Mouse (Mus musculus) MEL (cell line): ENCODE results near the gene Esyt2. TPM values are rescaled to one million over a fixed set of nuclear protein-coding genes. Genes with fewer than 3 reads are reported as not detected.
A peak's percentile ranks its signal among the peaks of the same experiment; 100 is the strongest.

ENCODE experiments used
- DNase-seq: peaks from one replicate; pipeline ENCODE4 v3.0.0; 2011; ENCODE audit warnings: low read depth, low spot score
- H3K27ac ChIP-seq: 2 replicates; pipeline ENCODE4 v1.5.1; 2012; ENCODE audit warnings: low read depth, mild to moderate bottlenecking, control low read depth, low read length, moderate library complexity; ENCODE audit not compliant: control insufficient read depth
- H3K27me3 ChIP-seq, 2 experiments: fragments of 150-350 bp in 1 of 2; sonication (generic) in 1 of 2; 2 replicates each; pipeline ENCODE4 v1.6.1; 2012; ENCODE audit warnings: low read length in 2 of 2, mild to moderate bottlenecking in 2 of 2, improper control_type of control experiment in 1 of 2, moderate library complexity in 1 of 2; ENCODE audit not compliant: insufficient read depth in 2 of 2, control insufficient read depth in 1 of 2
- H3K36me3 ChIP-seq, 2 experiments: 2 replicates each; pipeline ENCODE4 v1.6.1; 2012 to 2014; ENCODE audit warnings: low read length in 2 of 2, improper control_type of control experiment in 1 of 2, inconsistent platforms in 1 of 2, mild to moderate bottlenecking in 1 of 2; ENCODE audit not compliant: insufficient read depth in 2 of 2, control insufficient read depth in 1 of 2
- H3K4me1 ChIP-seq, 2 experiments: fragments of 150-350 bp in 1 of 2; sonication (generic) in 1 of 2; 2 replicates each; pipeline ENCODE4 v1.6.1; 2012; ENCODE audit warnings: low read length in 2 of 2, improper control_type of control experiment in 1 of 2, mild to moderate bottlenecking in 1 of 2; ENCODE audit not compliant: insufficient read depth in 2 of 2, control insufficient read depth in 1 of 2
- H3K4me3 ChIP-seq, 2 experiments: fragments of 150-350 bp in 1 of 2; sonication (generic) in 1 of 2; 2 replicates each; pipeline ENCODE4 v1.5.1; 2012; ENCODE audit warnings: low read depth in 2 of 2, low read length in 2 of 2, mild to moderate bottlenecking in 2 of 2, moderate library complexity in 2 of 2, control low read depth in 1 of 2, improper control_type of control experiment in 1 of 2; ENCODE audit not compliant: control insufficient read depth in 1 of 2, insufficient read depth in 1 of 2
- H3K79me2 ChIP-seq: 2 replicates; pipeline ENCODE4 v1.6.1; 2012; ENCODE audit warnings: mild to moderate bottlenecking, low read length, moderate library complexity; ENCODE audit not compliant: control insufficient read depth, poor library complexity, insufficient read depth
- H3K9ac ChIP-seq: 2 replicates; pipeline ENCODE4 v1.6.1; 2012; ENCODE audit warnings: low read depth, mild to moderate bottlenecking, control low read depth, low read length, moderate library complexity; ENCODE audit not compliant: control insufficient read depth, poor library complexity, severe bottlenecking
- H3K9me3 ChIP-seq: fragments of 150-350 bp; sonication (generic); replicated peaks from 2 replicates; pipeline ENCODE4 v1.6.1; 2012; ENCODE audit warnings: mild to moderate bottlenecking, low read length, improper control_type of control experiment, moderate library complexity; ENCODE audit not compliant: insufficient read depth
- BHLHE40 ChIP-seq: IDR thresholded peaks from 2 replicates; pipeline ENCODE4 v1.6.1; 2012; ENCODE audit warnings: low read depth, mild to moderate bottlenecking, inconsistent platforms, low read length, improper control_type of control experiment, borderline replicate concordance
- CHD1 ChIP-seq: IDR thresholded peaks from 2 replicates; pipeline ENCODE4 v1.6.1; 2012; ENCODE audit warnings: low read depth, mild to moderate bottlenecking, inconsistent platforms, low read length, improper control_type of control experiment
- CTCF ChIP-seq, 3 experiments: IDR thresholded peaks in 2 of 3; conservative IDR thresholded peaks in 1 of 3; 2 replicates each; pipeline ENCODE4 v1.5.1; 2011 to 2012; ENCODE audit warnings: low read length in 3 of 3, low read depth in 2 of 3, mild to moderate bottlenecking in 2 of 3, improper control_type of control experiment in 1 of 3, inconsistent platforms in 1 of 3, mixed read lengths in 1 of 3, moderate library complexity in 1 of 3; ENCODE audit not compliant: control insufficient read depth in 1 of 3, insufficient read depth in 1 of 3, poor library complexity in 1 of 3, severe bottlenecking in 1 of 3
- E2F4 ChIP-seq: IDR thresholded peaks from 2 replicates; pipeline ENCODE4 v1.6.1; 2011; ENCODE audit warnings: low read depth, low read length, improper control_type of control experiment, borderline replicate concordance
- ETS1 ChIP-seq: IDR thresholded peaks from 2 replicates; pipeline ENCODE4 v1.6.1; 2012; ENCODE audit warnings: low read depth, mild to moderate bottlenecking, inconsistent platforms, low read length, improper control_type of control experiment, moderate library complexity
- GABPA ChIP-seq: IDR thresholded peaks from 2 replicates; pipeline ENCODE4 v1.6.1; 2012; ENCODE audit warnings: low read depth, mild to moderate bottlenecking, inconsistent platforms, low read length, improper control_type of control experiment, moderate library complexity
- HCFC1 ChIP-seq: IDR thresholded peaks from 2 replicates; pipeline ENCODE4 v1.6.1; 2012; ENCODE audit warnings: low read depth, mild to moderate bottlenecking, inconsistent platforms, low read length, improper control_type of control experiment, moderate library complexity
- KAT2A ChIP-seq: conservative IDR thresholded peaks from 2 replicates; pipeline ENCODE4 v1.6.1; 2012; ENCODE audit warnings: low read depth, low read length, improper control_type of control experiment, inconsistent platforms
- MAFK ChIP-seq: IDR thresholded peaks from 2 replicates; pipeline ENCODE4 v1.6.1; 2011; ENCODE audit warnings: low read depth, mild to moderate bottlenecking, low read length, improper control_type of control experiment, borderline replicate concordance
- MAX ChIP-seq: IDR thresholded peaks from 2 replicates; pipeline ENCODE4 v1.6.1; 2011; ENCODE audit warnings: low read length, improper control_type of control experiment
- MAZ ChIP-seq: IDR thresholded peaks from 2 replicates; pipeline ENCODE4 v1.6.1; 2012; ENCODE audit warnings: low read depth, mild to moderate bottlenecking, inconsistent platforms, low read length, improper control_type of control experiment
- MXI1 ChIP-seq: IDR thresholded peaks from 2 replicates; pipeline ENCODE4 v1.6.1; 2011; ENCODE audit warnings: mild to moderate bottlenecking, low read depth, low read length, improper control_type of control experiment
- MYB ChIP-seq: IDR thresholded peaks from 2 replicates; pipeline ENCODE4 v1.6.1; 2011; ENCODE audit warnings: mild to moderate bottlenecking, low read depth, low read length, improper control_type of control experiment
- MYC ChIP-seq: IDR thresholded peaks from 2 replicates; pipeline ENCODE4 v1.6.1; 2011; ENCODE audit warnings: low read depth, mild to moderate bottlenecking, low read length, improper control_type of control experiment, moderate library complexity
- NELFE ChIP-seq: IDR thresholded peaks from 2 replicates; pipeline ENCODE4 v1.6.1; 2011; ENCODE audit warnings: low read depth, low read length, improper control_type of control experiment
- NRF1 ChIP-seq: IDR thresholded peaks from 2 replicates; pipeline ENCODE4 v1.6.1; 2014; ENCODE audit warnings: low read depth, mild to moderate bottlenecking, inconsistent platforms, low read length, improper control_type of control experiment, moderate library complexity; ENCODE audit not compliant: poor library complexity, insufficient read depth, severe bottlenecking
- POLR2A ChIP-seq, 2 experiments: IDR thresholded peaks; 2 replicates each; pipeline ENCODE4 v1.6.1; 2011 to 2012; ENCODE audit warnings: low read length in 2 of 2, mild to moderate bottlenecking in 2 of 2, control low read depth in 1 of 2, improper control_type of control experiment in 1 of 2, low read depth in 1 of 2, moderate library complexity in 1 of 2; ENCODE audit not compliant: control insufficient read depth in 1 of 2, insufficient read depth in 1 of 2, poor library complexity in 1 of 2
- POLR2AphosphoS5 ChIP-seq: IDR thresholded peaks from 2 replicates; pipeline ENCODE4 v1.6.1; 2012; ENCODE audit warnings: low read depth, borderline replicate concordance, mild to moderate bottlenecking, inconsistent platforms, low read length, moderate library complexity, mixed read lengths
- RAD21 ChIP-seq: IDR thresholded peaks from 2 replicates; pipeline ENCODE4 v1.6.1; 2011; ENCODE audit warnings: mild to moderate bottlenecking, low read depth, low read length, improper control_type of control experiment
- RCOR1 ChIP-seq: IDR thresholded peaks from 2 replicates; pipeline ENCODE4 v1.6.1; 2012; ENCODE audit warnings: low read depth, mild to moderate bottlenecking, inconsistent platforms, low read length, improper control_type of control experiment
- SIN3A ChIP-seq: IDR thresholded peaks from 2 replicates; pipeline ENCODE4 v1.6.1; 2012; ENCODE audit warnings: low read length, improper control_type of control experiment, inconsistent platforms
- SMC3 ChIP-seq: IDR thresholded peaks from 2 replicates; pipeline ENCODE4 v1.6.1; 2011; ENCODE audit warnings: low read depth, low read length, improper control_type of control experiment
- TAL1 ChIP-seq: IDR thresholded peaks from 2 replicates; pipeline ENCODE4 v1.6.1; 2012; ENCODE audit warnings: mild to moderate bottlenecking, inconsistent platforms, low read length, moderate library complexity, mixed read lengths
- TBP ChIP-seq: IDR thresholded peaks from 2 replicates; pipeline ENCODE4 v1.8.0; 2011; ENCODE audit warnings: low read depth, low read length, improper control_type of control experiment
- TCF12 ChIP-seq: IDR thresholded peaks from 2 replicates; pipeline ENCODE4 v1.6.1; 2014; ENCODE audit warnings: low read depth, mild to moderate bottlenecking, inconsistent platforms, low read length, improper control_type of control experiment, moderate library complexity
- USF1 ChIP-seq: IDR thresholded peaks from 2 replicates; pipeline ENCODE4 v1.6.1; 2014; ENCODE audit warnings: low read depth, mild to moderate bottlenecking, inconsistent platforms, low read length, improper control_type of control experiment, moderate library complexity
- USF2 ChIP-seq, 2 experiments: IDR thresholded peaks; 2 replicates each; pipeline ENCODE4 v1.6.1; 2011 to 2012; ENCODE audit warnings: improper control_type of control experiment in 2 of 2, low read length in 2 of 2, borderline replicate concordance in 1 of 2, inconsistent platforms in 1 of 2, low read depth in 1 of 2, mild to moderate bottlenecking in 1 of 2; ENCODE audit not compliant: insufficient read depth in 1 of 2
- ZC3H11A ChIP-seq: IDR thresholded peaks from 2 replicates; pipeline ENCODE4 v1.6.1; 2012; ENCODE audit warnings: low read depth, mild to moderate bottlenecking, inconsistent platforms, low read length, improper control_type of control experiment
- ZMIZ1 ChIP-seq: IDR thresholded peaks from 2 replicates; pipeline ENCODE4 v1.6.1; 2012; ENCODE audit warnings: low read depth, mild to moderate bottlenecking, inconsistent platforms, low read length, improper control_type of control experiment, moderate library complexity
- ZNF384 ChIP-seq: IDR thresholded peaks from 2 replicates; pipeline ENCODE4 v1.6.1; 2012; ENCODE audit warnings: low read depth, mild to moderate bottlenecking, inconsistent platforms, low read length, improper control_type of control experiment
- polyA plus RNA-seq, 2 experiments: library from polyadenylated mRNA; stranded (reverse) in 1 of 2; unstranded in 1 of 2; fragments of >175 nt in 1 of 2; fragments of >200 nt in 1 of 2; gene quantifications; 2 replicates each; pipeline versions ENCODE4 v1.2.1 to v1.2.4; 2012; ENCODE audit warnings: low replicate concordance in 2 of 2, low read depth in 1 of 2; ENCODE audit not compliant: insufficient read length in 2 of 2, insufficient read depth in 1 of 2, missing spikeins in 1 of 2
- total RNA-seq: library from RNA; depleted of rRNA; stranded (reverse); fragments of 300-350 nt; gene quantifications from 2 replicates; pipeline ENCODE4 v1.2.3, GENCODE M21; 2012

The Esyt2 gene
- total and polyA plus RNA-seq, 3 experiments = 45.3 to 77.7 (median 47.5) TPM

DNA sequence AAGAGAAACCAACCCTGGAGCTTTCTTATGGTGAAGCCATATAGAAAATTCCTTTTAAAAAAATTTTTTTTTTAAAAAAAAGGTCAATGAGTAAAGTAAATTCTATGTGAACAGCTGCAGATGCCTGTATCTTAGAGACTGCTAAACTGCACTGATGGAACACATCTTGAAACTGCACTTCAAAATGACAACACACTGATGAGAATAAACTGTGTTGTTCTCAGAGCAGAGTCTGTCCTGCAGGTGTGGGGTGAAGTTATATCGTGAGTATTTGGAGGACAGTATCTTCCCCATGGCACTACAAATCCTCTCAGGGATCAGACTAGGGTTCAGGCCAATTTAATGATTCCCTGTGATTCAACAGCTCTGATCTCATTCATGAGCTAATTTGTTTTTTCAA lies 48.9 kb upstream of the Esyt2 start:
- H3K4me1 ChIP-seq = no peaks in the 10 kb centered on the region
- DNase-seq = no peak
- no peaks in the 10 kb centered on the region for H3K79me2 ChIP-seq
- peaks cover 0 to 4% of the 10 kb centered on the region in 2 experiments; a peak in 2 of 4 replicates for H3K36me3 ChIP-seq
- no peaks in the 10 kb centered on the region for H3K9me3 ChIP-seq
- no peaks in the 10 kb centered on the region for H3K27me3 ChIP-seq
- TF ChIP-seq USF1 (no peak), E2F4 (no peak), HCFC1 (no peak), TBP (no peak), USF2 (IDR thresholded peaks at IDR 0.05; ENCODE audit: borderline replicate concordance in 1 of 2, insufficient read depth in 1 of 2, low read depth in 1 of 2, low read length in 2 of 2) (no peak), RCOR1 (no peak), NRF1 (no peak), MAFK (no peak), ETS1 (no peak), CHD1 (no peak), POLR2A (IDR thresholded peaks at IDR 0.05; ENCODE audit: control insufficient read depth in 1 of 2, insufficient read depth in 1 of 2, low read depth in 1 of 2, low read length in 2 of 2, poor library complexity in 1 of 2) (no peak), KAT2A (no peak), CTCF (IDR thresholded peaks at IDR 0.05 in 2 of 3, conservative IDR thresholded peaks at IDR 0.05 in 1 of 3; ENCODE audit: control insufficient read depth in 1 of 3, insufficient read depth in 1 of 3, low read depth in 2 of 3, low read length in 3 of 3, poor library complexity in 1 of 3, severe bottlenecking in 1 of 3) (no peak), MYC (no peak), SMC3 (no peak)
- TF ChIP-seq, all 39 proteins: peak for 0
- Histone ChIP-seq H3K9ac (no peak overlapping the region), H3K27ac (no peak overlapping the region), H3K4me3 (no peak overlapping the region)

DNA sequence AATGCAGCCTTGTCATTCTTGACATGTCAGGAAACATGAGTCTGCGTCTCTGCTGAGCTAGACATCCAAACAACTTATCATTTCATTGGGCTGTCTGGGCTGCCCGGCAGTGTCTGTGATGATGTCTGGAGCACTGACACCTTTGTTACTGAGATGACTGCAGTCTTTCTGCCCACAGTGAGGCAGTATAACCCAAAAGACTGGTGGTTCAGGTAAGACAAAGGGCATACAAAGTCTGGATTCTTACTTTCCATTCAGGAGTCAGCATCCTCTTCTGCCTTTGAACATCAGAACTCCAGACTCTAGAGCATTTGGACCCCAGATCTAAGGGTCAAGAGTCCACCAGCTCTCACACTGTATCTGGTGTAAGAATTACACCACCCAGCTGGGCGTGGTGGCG lies 45.6 kb upstream of the Esyt2 start:
- Histone ChIP-seq H3K9me3 (no peaks in the 10 kb centered on the region), H3K4me1 (no peaks in the 10 kb centered on the region), H3K27ac (no peak overlapping the region), H3K36me3 (no peaks in the 10 kb centered on the region; a peak in 1 of 4 replicates), H3K9ac (no peak overlapping the region), H3K4me3 (no peak overlapping the region), H3K79me2 (no peaks in the 10 kb centered on the region), H3K27me3 (no peaks in the 10 kb centered on the region)
- DNase-seq = peak; percentile 57
- TF ChIP-seq GABPA = no peak
- TF ChIP-seq POLR2AphosphoS5 = no peak
- no peak for TF ChIP-seq ZNF384
- no peak for TF ChIP-seq BHLHE40
- TF ChIP-seq MYB = no peak
- TF ChIP-seq CTCF (IDR thresholded peaks at IDR 0.05 in 2 of 3, conservative IDR thresholded peaks at IDR 0.05 in 1 of 3; ENCODE audit: control insufficient read depth in 1 of 3, insufficient read depth in 1 of 3, low read depth in 2 of 3, low read length in 3 of 3, poor library complexity in 1 of 3, severe bottlenecking in 1 of 3) = peak; percentile 24 to 69 (median 41); a peak in 4 of 6 replicates
- TF ChIP-seq CHD1 = no peak
- no peak for TF ChIP-seq USF2 (IDR thresholded peaks at IDR 0.05; ENCODE audit: borderline replicate concordance in 1 of 2, insufficient read depth in 1 of 2, low read depth in 1 of 2, low read length in 2 of 2)
- TF ChIP-seq E2F4 = no peak
- no peak for TF ChIP-seq ETS1
- TF ChIP-seq MXI1 = no peak
- no peak for TF ChIP-seq MYC
- TF ChIP-seq TCF12 = no peak
- no peak for TF ChIP-seq TAL1
- no peak for TF ChIP-seq NRF1
- peak; percentile 85 for TF ChIP-seq ZC3H11A
- no peak for TF ChIP-seq POLR2A (IDR thresholded peaks at IDR 0.05; ENCODE audit: control insufficient read depth in 1 of 2, insufficient read depth in 1 of 2, low read depth in 1 of 2, low read length in 2 of 2, poor library complexity in 1 of 2)
- TF ChIP-seq RAD21 = peak; percentile 87
- TF ChIP-seq MAX = no peak
- no peak for TF ChIP-seq MAZ
- no peak for TF ChIP-seq NELFE
- TF ChIP-seq USF1 = no peak
- TF ChIP-seq ZMIZ1 = no peak
- TF ChIP-seq KAT2A = no peak
- no peak for TF ChIP-seq SIN3A
